Mouse (Mus musculus) monocyte, adult 2 months (primary cell): ENCODE results near the gene Etv5.
"Not testable (repeated sequence)": the region's sequence is repeated elsewhere in the genome, so short reads cannot be mapped to it uniquely, and the experiment has no call there.

Experiments
- DNase-seq, 2 experiments: peaks; one replicate each; pipeline ENCODE4 v3.0.0; 2022; ENCODE audit warnings: low spot score in 2 of 2, low read depth in 1 of 2

Gene Etv5

GRCm38 (mm10) chr16:22398354-22398753 lies 41.2 kb downstream of the Etv5 start:
- DNase-seq: no peak

- DNase-seq: no peak
Observed at GRCm38 (mm10) chr16:22396420-22396819, 43.1 kb downstream of the Etv5 start.

- DNase-seq: no peak
Observed at GRCm38 (mm10) chr16:22395093-22395844, 44.2 kb downstream of the Etv5 start.

- DNase-seq: no peak
Observed at GRCm38 (mm10) chr16:22390348-22390897, 49.1 kb downstream of the Etv5 start.

GRCm38 (mm10) chr16:22389146-22389911 lies 50.2 kb downstream of the Etv5 start:
- no peak for DNase-seq

GRCm38 (mm10) chr16:22387731-22388130 lies 51.8 kb downstream of the Etv5 start:
- no peak for DNase-seq

GRCm38 (mm10) chr16:22382018-22382417 lies 57.5 kb downstream of the Etv5 start:
- not testable (repeated sequence) for DNase-seq

GRCm38 (mm10) chr16:22380981-22381380 lies 58.5 kb downstream of the Etv5 start:
- no peak for DNase-seq

- no peak for DNase-seq
Observed at GRCm38 (mm10) chr16:22379986-22380385, 59.5 kb downstream of the Etv5 start.

GRCm38 (mm10) chr16:22379342-22379741 lies 60.2 kb downstream of the Etv5 start:
- no peak for DNase-seq

GRCm38 (mm10) chr16:22377714-22378113 lies 61.8 kb downstream of the Etv5 start:
- no peak for DNase-seq

- DNase-seq: no peak
Observed at GRCm38 (mm10) chr16:22374898-22375297, 64.6 kb downstream of the Etv5 start.

- DNase-seq: no peak
Observed at GRCm38 (mm10) chr16:22372701-22373124, 66.8 kb downstream of the Etv5 start.

- DNase-seq: no peak
Observed at GRCm38 (mm10) chr16:22372225-22372624, 67.3 kb downstream of the Etv5 start.

- DNase-seq: no peak
Observed at GRCm38 (mm10) chr16:22367099-22367498, 72.4 kb downstream of the Etv5 start.

- no peak for DNase-seq
Observed at GRCm38 (mm10) chr16:22366040-22366439, 73.5 kb downstream of the Etv5 start.

- DNase-seq: no peak
Observed at GRCm38 (mm10) chr16:22365596-22365995, 73.9 kb downstream of the Etv5 start.

- peak in 1 of 2 experiments; percentile 29 for DNase-seq
Observed at GRCm38 (mm10) chr16:22358701-22359354, 80.7 kb downstream of the Etv5 start.

- DNase-seq: not testable (repeated sequence)
Observed at GRCm38 (mm10) chr16:22354177-22354576, 85.3 kb downstream of the Etv5 start.

GRCm38 (mm10) chr16:22353639-22354038 lies 85.9 kb downstream of the Etv5 start:
- DNase-seq: peak in 1 of 2 experiments; percentile 3

- no peak for DNase-seq
Observed at GRCm38 (mm10) chr16:22351194-22351593, 88.3 kb downstream of the Etv5 start.
